Mouse (Mus musculus) C2C12 (cell line): ENCODE data around the gene Prss57.

Experiments
- CEBPB ChIP-seq: IDR thresholded peaks from one replicate; pipeline ENCODE4 v1.6.1; 2011; ENCODE audit warnings: low read depth, mild to moderate bottlenecking, control low read depth, moderate library complexity
- CTCF ChIP-seq: IDR thresholded peaks from one replicate; pipeline ENCODE4 v1.5.1; 2011; ENCODE audit not compliant: control insufficient read depth, insufficient read depth, insufficient read length
- MAX ChIP-seq: IDR thresholded peaks from one replicate; pipeline ENCODE4 v1.6.1; 2011; ENCODE audit warnings: mild to moderate bottlenecking, control low read depth
- MYOD1 ChIP-seq: IDR thresholded peaks from one replicate; pipeline ENCODE4 v1.6.1; 2011; ENCODE audit warnings: low read depth; ENCODE audit not compliant: control insufficient read depth, insufficient read length

DNA sequence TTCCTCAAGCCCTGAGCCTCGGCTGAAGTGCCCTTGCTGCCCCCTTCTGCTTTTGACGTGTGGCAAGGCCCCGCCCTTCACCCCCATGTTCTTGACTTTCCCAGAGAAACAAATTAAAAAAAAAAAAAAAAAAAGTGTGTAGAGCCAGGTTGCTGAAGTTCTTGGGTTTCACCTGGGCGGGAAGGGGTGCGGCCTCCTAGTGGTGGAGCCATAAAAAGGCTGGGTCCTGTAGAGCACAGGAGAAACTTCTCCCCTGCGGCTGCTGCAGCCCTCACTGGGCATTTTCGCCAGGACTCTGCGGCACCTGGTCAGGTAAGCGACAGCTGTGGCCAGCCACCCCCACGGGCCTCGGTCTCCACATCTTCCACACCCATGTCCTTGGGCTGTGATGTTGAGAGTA lies 30.0 kb upstream of the Prss57 start, which contains the start of gene Misp:
- TF ChIP-seq MYOD1 = no peak
- no peak for TF ChIP-seq CTCF
- no peak for TF ChIP-seq MAX
- TF ChIP-seq CEBPB = no peak
